Mouse (Mus musculus) MN1 (cell line): ENCODE results near the gene Abl2.

ENCODE experiments used
- DNase-seq: peaks from one replicate; pipeline ENCODE4 v3.0.0-alpha.2; 2016; ENCODE audit warnings: low spot score

Abl2 gene

GRCm38 (mm10) chr1:156671921-156672320, 113.3 kb downstream of the Abl2 start:
- DNase-seq, result no peak

- DNase-seq, result peak; percentile 72
Measured at GRCm38 (mm10) chr1:156672720-156673475, 114.3 kb downstream of the Abl2 start.

GRCm38 (mm10) chr1:156673476-156674194, 115.0 kb downstream of the Abl2 start:
- DNase-seq, result peak; percentile 52

- peak; percentile 92 for DNase-seq
Measured at GRCm38 (mm10) chr1:156674195-156675000, 115.8 kb downstream of the Abl2 start, which contains the start of gene Tor3a. Gene Tor3a (minus strand): TSS chr1:156674356.

DNA sequence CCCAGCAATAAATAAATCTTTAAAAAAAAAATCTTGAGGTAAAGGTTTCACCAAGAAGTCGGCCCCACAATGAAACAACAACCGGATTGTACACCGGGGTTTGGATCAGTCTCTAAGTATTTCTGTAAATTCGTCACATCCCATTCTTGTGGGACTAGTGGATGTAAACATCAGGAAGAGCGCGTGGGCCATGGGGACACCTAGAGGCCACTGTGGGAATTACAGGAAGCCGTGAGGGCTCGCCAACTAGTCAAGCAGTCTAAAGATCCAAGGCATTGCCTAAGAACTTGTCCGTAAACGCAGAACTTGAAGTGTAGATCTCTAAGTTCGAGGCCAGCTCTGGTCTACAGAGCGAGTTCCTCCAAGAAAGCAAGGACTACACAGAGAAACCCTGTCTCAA, 117.6 kb downstream of the Abl2 start:
- DNase-seq, result peak; percentile 73

DNA sequence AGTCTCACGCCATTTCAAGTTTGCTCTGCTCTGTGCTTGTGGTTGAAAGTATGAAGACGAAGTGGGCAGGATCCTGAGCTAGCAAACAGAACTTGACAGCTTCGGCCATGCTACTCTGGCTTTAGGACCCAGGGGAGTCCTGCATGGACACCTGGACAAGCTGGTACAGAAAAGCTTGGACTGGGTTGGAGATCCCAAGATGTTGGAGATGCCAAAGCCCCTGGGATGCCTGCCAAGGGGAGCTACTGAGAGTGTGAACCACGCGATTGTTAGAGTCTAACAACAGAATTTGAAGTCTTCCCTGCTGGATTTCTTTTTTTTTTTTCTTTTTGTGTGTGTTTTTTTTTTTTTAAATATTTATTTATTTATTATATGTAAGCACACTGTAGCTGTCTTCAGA, 118.0 kb downstream of the Abl2 start:
- no peak for DNase-seq

GRCm38 (mm10) chr1:156677230-156677629, 118.6 kb downstream of the Abl2 start:
- no peak for DNase-seq

DNA sequence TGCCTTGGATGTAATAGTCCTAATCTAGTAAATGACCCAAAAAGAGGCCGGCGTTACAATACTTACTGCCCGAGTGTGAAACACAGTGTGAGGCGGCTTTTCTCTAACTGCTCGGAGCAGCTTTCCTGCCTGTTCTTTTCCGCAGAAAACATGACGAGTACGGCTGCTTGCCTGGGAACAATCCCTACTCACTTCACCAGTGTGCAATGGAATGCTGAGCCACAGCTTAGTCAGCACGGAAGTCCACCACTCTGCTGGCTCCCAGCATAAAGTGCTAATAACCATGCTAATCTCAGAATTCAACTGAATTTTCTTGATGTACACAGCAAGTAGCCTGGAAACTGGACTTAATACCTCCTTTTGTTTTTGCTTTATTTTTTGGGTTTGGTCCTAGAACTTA, 121.0 kb downstream of the Abl2 start:
- DNase-seq, result no peak

DNA sequence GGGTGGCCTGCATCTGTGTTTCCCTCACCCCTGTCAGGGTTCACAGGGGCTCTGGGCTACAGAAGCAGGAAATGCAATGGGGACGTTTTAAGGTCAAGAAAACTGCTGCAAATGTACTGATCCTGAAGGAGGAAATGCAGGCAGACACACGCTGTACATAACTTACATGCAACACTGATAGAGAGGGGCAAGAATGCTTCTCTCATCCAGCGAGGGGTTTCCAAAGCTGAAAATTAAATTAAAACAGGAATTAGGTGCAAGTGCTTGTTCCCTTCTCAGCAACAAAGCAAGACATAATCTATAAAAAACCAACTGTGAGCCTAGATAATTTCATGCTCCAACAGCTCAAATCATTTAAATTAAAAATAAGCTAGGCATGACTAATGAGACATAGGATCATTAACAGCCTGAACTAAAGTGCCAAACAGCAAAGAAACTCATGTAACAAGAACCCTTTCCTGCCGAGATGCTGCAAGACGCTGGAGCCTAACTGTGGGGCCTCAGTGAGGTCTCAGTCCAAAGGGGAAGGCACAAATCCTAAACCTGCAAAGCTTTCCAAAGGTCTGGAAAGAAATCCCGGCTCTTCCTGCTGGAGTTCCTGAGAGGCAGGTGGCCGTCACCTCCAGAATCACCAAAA, 127.6 kb downstream of the Abl2 start:
- no peak for DNase-seq
